Mouse (Mus musculus) 3T3-L1 (cell line): ENCODE measurements at regions not wholly inside any gene's neighbourhood (a gene's known extent, or its start where the extent isn't known, plus 50 kb on each side); places are given as distances from the start of the nearest gene placed in this dataset.
A peak's percentile ranks its signal among the peaks of the same experiment; 100 is the strongest.
"Not testable (repeated sequence)": the region's sequence is repeated elsewhere in the genome, so short reads cannot be mapped to it uniquely, and the experiment has no call there.

ENCODE experiments used
- DNase-seq: peaks from one replicate; pipeline ENCODE4 v3.0.0-alpha.2; 2015; ENCODE audit warnings: low read depth, low spot score

GRCm38 (mm10) chr4:3080385-3081125 is 86.6 kb upstream of the Vmn1r2 start:
- no peak for DNase-seq

- no peak for DNase-seq
These were observed 85.8 kb upstream of the Vmn1r2 start for GRCm38 (mm10) chr4:3081148-3081952.

GRCm38 (mm10) chr4:3081953-3082950 is 84.9 kb upstream of the Vmn1r2 start:
- DNase-seq, result no peak

GRCm38 (mm10) chr4:3083161-3084020 is 83.7 kb upstream of the Vmn1r2 start:
- no peak for DNase-seq

- DNase-seq, result no peak
These were observed 83.0 kb upstream of the Vmn1r2 start for GRCm38 (mm10) chr4:3084021-3084545.

- no peak for DNase-seq
These were observed 81.4 kb upstream of the Vmn1r2 start for GRCm38 (mm10) chr4:3085456-3086448.

- DNase-seq, result not testable (repeated sequence)
These were observed 79.5 kb upstream of the Vmn1r2 start for GRCm38 (mm10) chr4:3087616-3088015.

GRCm38 (mm10) chr4:3089567-3090377 is 77.3 kb upstream of the Vmn1r2 start:
- DNase-seq, result peak; percentile 10

GRCm38 (mm10) chr4:3090378-3090735 is 76.8 kb upstream of the Vmn1r2 start:
- peak; percentile 18 for DNase-seq

- no peak for DNase-seq
These were observed 76.4 kb upstream of the Vmn1r2 start for GRCm38 (mm10) chr4:3090742-3091141.
